Mouse (Mus musculus) cerebellum, postnatal 14 days (tissue): ENCODE measurements at regions not wholly inside any gene's neighbourhood (a gene's known extent, or its start where the extent isn't known, plus 50 kb on each side); places are given as distances from the start of the nearest gene placed in this dataset.

ENCODE experiments used
- DNase-seq, 2 experiments: peaks; one replicate each; pipeline ENCODE4 v3.0.0; 2021; ENCODE audit warnings: mixed read lengths in 2 of 2

DNA sequence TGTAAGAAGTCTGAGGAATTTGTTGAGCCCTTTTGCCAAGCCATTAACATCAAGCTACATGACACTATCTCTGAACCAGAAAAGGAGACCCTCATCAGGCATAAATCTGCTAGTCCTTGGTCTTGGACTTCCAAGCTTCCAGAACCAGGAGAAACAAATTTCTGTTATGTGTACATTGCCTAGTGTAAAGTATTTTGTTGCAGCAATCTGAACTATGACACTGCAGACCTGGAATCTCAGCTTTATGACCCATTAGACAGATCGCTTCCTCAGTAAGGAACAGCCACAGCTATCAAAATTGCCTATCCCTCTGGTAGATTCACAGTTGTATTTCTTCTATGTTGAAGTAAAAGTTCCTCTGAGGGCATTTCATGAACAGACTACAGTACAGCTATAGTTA lies 199.1 kb upstream of the Tmem161b start:
- no peak for DNase-seq

DNA sequence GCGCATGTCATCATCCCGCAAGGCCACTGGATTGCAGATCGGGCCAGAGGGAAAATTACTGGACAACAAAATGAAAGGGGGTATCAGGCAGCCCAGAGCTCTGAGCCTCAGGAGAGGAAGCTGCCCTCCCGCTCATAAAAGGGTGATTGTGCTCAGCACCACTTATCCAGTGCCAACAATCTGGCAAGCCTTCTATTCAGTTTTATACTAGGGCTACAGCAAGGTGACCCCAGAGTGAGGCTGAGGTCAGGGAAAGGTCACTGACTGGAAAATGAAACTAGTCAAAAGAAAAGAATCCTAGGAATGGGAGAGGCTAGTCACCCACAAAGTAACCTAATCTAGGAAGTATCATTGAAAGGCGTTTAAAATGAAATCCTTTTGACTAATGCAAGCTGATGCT lies 198.5 kb upstream of the Tmem161b start:
- DNase-seq = no peak

DNA sequence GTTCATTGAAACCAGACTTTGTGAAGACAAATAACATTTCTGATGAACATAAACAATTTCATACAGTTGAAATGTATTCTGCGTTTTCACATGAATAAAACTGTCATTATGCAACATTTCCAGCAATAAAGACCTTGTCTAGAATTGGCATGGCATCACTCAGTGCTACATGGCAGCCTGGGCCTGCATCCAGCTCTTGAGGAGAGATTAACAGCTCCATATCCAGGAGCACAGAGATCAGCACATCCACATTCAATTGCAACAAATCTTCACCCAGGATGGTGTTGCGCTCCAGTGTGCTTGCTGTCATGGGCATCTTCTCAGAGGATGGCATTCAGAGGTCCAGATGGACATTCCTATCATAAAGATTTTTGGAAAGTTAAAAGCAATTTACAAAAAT lies 196.7 kb upstream of the Tmem161b start:
- DNase-seq = peak; percentile 79 to 81

DNA sequence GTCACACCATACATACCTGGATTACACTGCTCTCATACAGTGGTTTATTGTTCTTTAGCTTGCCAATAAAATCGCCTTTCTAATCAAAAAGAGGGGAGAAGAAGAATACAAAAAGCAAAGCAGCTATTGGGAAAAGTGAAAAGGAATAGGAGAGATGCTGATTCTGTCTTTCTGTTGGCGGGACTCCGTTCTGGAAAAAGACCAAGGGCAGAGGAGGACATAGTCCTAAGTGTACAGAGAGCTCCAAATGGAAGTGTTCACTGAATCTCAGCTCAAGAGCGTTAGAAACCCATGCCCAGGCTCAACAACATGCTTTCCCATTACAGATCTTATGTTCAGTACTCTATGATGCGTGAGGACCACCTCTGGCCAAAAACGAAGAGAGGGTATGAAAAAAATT lies 174.4 kb upstream of the Tmem161b start:
- peak; percentile 53 to 62 for DNase-seq

DNA sequence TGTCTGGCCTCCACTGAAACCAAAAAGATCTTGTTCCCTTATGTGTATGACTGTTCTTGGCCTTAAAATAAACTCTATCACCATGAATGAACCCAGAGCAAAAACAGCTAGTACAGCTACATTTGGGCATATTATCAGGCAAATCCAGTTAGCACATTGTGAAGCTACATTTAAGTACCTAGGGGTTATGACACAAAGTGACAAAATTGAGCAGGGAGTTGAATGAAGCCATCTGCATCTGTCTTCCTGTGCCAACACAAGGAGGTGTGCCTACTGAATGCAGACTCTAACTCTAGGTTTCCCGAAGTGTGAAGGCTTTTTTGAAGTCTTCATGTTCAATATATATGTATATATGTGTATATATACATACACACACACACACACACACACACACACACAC lies 169.9 kb upstream of the Tmem161b start:
- peak in 1 of 2 experiments; percentile 66 for DNase-seq

DNA sequence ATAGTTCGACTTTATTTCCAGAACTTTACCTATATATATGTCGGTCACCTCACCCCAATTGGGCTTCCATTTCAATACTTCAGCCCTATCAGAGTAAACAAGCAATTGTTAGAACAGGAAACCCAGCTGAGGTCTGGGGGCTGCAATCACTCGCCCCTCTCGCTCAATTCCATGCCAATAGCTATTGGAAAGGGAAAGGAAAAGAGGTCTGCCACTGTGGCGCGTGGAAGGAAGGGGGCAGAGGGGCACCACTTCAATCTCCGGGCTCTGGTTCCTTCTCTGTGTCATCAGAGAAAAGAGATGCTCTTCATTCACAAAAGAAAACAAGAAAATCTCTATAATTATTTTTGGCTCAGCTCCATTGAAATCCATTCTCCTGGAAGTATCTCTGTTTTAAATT lies 167.1 kb upstream of the Tmem161b start:
- DNase-seq = peak; percentile 75 to 76

DNA sequence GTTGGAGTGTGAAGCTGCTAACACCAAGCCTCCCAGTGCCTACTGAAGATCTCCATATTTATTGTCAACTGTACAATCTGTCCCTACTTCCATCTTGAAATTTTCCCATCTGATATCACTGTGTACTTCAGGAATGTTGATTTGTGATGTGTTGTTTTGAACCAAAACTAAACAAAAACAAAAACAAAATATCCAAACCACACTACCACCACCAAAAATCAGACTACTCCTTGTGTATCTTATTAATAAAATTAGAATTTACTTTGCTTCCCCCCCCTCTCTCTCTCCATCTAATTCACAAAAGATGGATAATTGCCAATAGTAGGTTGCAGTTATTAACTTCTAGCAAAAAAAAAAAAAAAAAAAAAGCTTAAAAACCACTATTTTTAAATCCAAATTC lies 166.5 kb upstream of the Tmem161b start:
- peak in 1 of 2 experiments; percentile 49 for DNase-seq

DNA sequence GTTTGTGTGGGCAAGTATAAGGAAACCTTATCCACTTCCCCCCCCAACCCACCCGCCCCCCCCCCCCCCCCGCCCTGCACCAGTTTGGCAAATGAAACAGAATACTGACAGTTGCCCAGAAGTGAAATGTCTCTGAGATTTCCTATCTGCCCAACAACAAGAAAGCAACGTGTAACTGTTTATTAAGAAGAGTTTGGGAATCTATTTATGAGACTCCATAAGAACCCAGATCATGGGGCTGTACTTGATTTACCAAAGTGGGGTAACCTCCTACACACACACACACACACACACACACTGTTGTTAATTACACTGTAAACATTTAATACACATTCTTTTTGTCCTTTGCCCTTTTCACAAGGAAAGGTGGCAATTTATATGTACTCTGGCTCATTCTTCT lies 165.6 kb upstream of the Tmem161b start:
- peak in 1 of 2 experiments; percentile 66 for DNase-seq

DNA sequence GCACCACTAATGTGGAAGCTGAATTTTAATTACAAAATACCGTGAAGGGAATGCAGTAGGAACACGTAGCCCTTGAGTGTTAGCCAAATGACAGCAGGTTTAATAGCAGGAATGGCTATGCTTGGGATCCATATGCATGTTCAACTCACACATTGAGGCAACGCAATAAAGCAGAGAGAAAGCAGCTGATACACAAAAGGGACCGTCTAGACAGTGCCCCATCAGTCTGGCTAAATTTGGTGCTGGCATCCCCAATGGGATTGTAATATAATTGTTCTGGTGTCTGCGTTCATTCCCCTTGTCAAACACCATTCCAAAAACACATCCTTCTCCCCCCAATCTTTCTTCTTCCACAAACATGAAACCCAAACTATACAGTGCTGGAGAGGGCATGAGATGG lies 165.1 kb upstream of the Tmem161b start:
- peak; percentile 50 to 78 for DNase-seq

DNA sequence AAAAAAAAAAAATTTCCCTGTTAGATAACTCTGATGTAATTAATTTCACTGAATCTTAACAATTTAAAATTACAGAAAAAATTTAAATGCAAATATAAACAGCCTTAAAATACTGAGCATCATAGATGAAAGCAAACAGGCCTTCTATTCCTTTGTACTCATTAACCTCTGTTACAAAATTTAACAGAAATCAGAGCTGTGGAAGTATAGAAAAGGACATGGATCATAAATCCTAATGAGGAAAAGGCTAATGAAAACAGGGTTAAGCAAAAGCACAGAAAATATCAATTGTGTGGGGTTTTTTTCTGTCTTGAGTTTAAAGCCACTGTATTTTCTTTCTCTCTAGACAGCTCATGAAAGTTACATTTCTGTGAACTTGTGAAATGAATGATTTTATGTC lies 164.6 kb upstream of the Tmem161b start:
- peak in 1 of 2 experiments; percentile 24 for DNase-seq

DNA sequence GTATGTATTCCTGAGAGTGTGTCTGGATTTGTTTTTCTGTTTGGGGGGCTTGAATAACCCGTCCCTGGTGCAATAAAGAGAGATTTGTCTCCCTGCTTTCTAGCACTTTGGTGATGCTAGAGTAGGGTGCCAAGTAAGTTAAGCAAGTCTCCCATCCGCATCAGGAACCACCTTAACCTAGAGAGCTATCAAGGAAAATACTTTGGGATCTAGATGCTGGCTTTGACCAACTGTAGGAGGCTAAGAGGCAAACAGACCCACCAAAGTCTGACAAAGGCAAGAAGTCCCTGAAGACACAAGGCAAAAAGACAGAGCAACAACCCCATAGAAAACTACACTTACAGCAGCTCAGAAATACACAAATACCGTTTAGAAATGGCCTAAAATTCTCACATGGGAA lies 163.8 kb upstream of the Tmem161b start:
- DNase-seq = peak in 1 of 2 experiments; percentile 64

DNA sequence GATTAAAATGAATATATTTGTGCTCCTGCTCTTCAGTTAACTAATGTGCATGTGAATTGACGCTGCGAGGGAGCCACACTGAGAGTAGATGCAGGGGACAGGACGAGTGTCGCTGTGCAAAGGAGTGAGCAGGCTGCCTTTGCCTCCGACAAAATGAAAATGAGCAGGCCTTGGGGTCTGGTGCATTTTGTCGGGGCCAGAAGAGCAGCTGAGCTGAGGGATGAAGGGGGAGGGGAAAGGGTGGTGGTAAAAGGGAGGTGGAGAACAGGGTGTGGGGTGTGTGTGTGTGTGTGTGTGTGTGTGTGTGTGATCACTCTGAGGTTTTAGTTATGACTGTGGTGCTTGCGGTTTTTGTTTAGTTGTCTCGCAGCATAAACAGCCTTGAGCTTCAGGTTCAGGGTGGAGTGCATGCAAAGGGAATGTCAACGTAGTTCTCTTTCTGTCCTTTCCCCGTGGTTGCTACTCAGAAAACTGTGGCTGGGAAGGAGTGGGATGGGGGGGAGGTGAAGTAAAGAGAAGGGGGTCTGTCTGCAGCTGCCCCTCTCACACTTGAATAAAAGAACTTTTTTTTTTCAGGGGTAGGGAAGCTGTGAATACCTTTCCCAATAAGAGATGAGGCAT lies 163.0 kb upstream of the Tmem161b start:
- peak; percentile 86 for DNase-seq

DNA sequence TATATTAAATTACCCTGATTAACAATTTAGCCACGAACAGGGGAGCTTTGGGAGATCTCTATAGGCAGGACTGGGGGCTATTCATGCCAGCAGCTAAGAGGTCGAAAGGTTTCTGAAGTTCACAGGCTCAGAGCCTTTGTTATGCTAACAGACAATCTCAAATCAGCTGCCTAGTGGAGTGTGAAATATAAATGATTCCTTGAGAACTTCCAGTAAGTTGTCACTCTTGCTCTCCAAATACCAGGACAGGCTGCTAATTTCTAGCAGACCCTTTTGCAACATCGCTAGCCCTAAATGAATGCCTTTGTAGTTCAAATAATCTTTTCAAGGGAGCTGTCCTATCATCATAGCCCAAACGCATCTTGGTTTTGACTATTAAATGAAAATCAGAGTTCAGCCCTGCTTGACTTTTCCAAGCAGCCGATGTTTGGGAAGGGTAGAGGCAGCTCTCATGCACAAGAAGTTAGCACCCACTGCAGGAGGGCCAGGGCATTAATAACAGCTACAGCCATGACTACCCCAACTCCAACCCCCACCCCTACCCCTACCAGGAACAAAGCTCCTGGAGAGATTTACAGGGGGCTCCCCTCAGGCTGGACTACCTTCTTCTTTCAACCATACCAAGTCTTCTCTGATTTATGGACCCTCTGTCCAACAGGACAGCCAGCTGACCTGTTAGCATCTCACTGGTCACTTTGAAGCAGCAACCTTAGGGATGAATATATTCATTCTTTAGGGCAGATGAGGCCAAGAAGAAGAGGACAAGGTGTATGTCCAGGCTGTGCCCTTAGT lies 162.2 kb upstream of the Tmem161b start:
- DNase-seq = peak; percentile 43 to 59

DNA sequence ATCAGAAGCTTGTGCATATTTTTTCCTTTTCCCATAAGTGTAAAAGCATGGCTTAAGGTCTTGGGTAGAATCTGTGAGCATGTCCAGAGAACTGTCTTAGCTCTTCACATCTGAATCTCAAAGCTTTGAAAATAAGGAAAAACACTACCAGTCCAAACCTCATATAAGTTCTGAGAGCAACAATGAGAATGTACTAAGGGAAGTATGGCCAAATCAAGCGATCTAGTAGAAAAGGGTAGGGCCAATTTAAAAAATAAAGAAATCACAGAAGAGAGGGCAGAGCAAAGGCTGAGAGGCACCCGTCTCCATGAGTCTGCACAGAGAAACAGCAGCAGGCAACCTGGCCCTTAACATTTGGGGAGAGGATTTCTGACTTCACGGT lies 161.7 kb upstream of the Tmem161b start:
- peak in 1 of 2 experiments; percentile 50 for DNase-seq

DNA sequence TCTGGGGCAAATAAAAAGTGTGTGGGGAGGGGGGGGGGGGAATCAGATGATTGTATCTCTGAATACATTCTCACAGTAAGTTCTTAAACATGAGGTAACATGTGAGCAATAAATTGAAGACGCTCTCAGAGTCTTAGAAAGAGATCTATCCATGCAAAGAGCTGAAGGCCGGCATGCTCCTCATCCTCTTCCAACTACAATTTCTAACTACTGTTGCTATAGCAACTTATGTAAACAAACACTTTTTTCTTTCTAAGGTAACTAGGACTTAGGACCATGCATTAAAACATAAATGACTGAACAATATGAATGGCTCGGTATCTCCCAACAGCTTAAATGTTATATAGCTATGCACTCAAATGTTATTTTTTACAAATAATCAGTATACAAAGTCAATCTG lies 161.2 kb upstream of the Tmem161b start:
- peak in 1 of 2 experiments; percentile 23 for DNase-seq

DNA sequence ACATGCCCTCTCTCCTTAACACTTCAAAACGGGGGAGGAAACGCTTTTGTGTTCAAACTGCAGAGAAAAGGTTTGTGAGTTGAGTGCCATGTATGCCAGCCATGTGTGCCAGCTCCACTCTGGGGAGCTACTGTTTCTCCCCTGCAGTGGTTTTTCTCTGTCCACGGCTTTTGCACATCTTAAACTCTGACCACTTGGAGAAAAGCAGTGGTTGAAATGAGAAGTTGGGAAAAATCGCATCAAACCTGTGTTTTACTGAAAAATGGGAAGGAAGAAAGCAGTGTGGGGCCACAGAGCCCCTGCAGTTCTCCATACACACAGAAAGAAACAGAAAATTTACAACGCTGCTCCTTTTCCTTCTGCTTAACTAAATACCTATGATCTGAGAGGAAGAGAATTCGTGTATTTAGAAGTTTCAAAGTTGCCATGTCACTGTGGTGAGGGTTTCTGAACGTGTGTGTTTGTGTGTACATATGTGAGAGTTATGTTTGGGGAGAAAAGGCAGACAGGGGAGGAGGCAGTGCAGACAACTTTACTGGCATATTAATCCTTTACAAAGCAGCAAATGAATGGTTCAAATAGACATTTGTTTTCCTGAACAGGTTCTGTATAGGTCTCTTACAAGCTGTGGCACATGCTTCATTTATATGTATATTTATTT lies 160.1 kb upstream of the Tmem161b start:
- peak; percentile 44 to 67 for DNase-seq

DNA sequence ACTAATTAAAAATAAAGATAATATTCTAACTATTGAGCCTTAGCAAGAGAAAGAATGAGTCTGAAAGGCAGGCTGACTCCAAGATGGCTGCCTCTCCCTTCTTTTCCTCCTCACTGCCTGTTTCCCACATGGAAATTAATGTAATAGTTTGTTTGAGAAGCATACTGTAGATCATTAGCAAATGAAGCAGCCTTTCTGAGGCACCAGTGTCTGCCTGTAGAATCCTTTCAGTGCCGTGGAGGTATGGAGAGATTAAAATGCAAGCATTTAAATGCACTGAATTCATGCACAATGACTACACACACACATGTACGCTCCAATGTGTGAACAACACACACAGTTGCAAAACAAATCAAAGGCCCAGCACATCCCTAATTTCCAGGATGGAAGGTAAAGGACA lies 159.5 kb upstream of the Tmem161b start:
- DNase-seq = peak in 1 of 2 experiments; percentile 69

DNA sequence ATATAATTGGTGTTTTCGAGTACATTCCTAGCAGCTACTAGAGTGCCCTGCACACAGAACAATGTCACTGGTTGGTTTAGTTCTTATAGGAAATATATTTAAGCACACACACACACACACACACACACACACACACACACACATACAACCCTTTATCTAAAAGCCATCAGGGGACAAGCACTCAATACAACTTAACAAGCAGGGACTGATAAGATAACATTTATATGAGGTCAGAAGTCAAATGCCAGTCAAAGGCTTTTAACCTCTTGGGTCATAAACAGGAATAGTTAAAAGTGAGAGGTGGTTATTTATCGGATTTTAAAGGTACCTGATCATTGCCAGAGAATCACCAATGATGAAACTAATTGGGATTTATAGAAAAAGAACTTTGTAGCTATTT lies 158.7 kb upstream of the Tmem161b start:
- DNase-seq = peak; percentile 46 to 64

DNA sequence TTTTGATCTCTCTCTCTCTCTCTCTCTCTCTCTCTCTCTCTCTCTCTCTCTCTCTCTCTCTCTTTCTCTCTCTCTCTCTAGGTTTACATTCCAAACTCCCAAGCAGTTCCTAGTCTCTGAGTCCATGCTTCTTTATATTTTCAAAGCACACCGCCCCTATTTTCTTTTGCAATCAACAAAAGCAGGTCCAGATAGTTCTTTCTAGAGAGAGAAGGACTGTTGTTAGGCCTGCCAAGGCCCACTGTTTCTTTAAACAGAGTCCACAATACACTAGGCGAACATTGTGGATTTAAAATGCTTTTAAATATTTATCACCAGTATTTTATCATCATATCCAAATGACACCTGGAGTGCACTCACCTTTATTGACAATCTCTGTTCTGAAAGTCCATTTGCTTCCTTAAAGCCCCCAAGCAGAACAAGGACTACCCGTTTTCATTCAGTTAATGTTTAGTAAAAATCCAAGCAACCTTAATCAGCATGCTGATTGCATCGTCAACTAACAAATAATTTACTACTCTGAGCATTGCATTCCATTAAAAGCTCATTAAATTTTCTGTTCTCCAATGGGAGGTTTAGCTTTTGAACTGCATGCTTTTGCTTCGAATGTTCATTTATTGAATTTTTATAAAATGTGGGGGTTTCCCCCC lies 157.7 kb upstream of the Tmem161b start:
- DNase-seq = peak in 1 of 2 experiments; percentile 62

DNA sequence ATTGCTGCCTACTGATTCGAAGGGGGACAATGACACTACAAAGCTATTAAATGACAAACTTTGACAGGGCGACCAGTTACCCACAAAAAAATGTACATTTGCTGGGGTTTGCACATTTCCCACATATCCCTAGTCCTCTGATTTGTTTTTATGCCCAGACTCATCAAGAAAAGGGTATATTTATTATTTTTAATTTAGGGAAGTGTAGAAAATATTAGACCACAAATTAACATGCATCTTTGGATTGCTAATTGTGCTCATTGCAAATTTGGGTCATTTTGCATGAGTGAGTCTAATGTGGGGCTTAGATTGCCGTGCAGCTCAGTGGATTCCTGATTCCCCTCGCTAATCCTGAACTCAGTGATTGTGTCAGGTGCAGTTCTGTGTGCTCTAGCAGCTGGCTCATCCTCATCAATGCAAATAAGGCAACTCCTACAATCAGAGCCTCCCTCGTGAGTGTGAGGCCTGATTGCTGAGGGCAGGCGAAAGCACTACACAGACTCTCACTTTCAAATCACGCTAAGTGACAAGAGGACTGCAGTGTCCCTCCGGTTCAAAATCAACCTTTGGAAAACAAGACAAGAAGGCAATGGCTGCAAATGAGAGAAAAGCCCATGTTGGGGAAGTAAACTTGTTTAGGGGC lies 156.7 kb upstream of the Tmem161b start:
- DNase-seq = peak; percentile 57 to 74

DNA sequence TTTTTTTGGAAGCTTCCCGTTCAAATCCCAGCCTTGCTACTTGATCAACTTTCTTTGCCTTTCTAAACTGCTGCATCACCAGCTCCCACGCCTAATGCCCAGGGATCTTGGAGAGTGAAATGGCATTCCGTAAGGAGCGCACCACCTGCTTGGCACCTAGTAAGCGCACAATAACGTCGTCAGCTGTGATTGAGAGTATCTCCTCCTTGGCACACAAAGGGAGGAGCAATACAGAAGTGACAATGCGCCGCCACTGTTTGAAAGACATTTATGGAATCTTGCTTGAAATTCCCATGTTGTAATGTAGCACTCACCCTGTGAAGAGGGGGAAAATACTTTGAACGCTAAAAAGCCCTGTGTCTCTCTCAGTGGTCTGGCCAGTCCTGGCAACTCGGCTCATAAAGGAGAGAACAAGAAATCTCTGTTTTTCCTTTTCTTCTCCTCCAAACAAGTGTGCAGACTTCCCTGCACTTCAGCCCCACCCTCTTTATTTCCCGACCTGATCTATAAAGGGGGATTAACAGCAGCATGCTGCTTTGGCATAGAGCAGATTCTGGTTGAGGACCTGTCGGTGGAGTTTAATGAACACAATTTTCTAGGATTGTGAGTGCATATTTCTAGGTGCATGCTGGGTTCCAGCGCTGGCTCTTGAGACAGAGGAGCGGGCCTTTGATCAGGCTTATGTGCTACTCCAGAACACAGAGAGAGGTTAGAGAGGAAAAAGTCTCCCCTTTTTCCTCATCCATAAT lies 155.7 kb upstream of the Tmem161b start:
- peak; percentile 52 to 69 for DNase-seq
